Mouse (Mus musculus): Measurements from ENCODE around the gene Fhod1. TPM values are rescaled to one million over a fixed set of nuclear protein-coding genes. Genes with fewer than 3 reads are reported as not detected.

Gene Fhod1
- 26.7 TPM for total RNA-seq (2023)

GRCm38 (mm10) chr8:105347428-105348221 is at the start of gene Fhod1:
Gene Fhod1, minus strand, starts transcription at chr8:105347953.

GRCm38 (mm10) chr8:105373032-105373431 is 25.3 kb upstream of the Fhod1 start, which contains the start of gene Plekhg4:
Gene Plekhg4, plus strand, starts transcription at chr8:105373274.

GRCm38 (mm10) chr8:105348450-105349095 is 820 bp upstream of the Fhod1 start, which contains the start of gene Slc9a5:
Gene Slc9a5, plus strand, starts transcription at chr8:105348843.

GRCm38 (mm10) chr8:105326141-105326672 is 21.5 kb downstream of the Fhod1 start, which contains the start of the genes Lrrc29 and Tmem208:
Gene Lrrc29, minus strand, starts transcription at chr8:105326278.
Gene Tmem208, plus strand, starts transcription at chr8:105326354.

GRCm38 (mm10) chr8:105305211-105306145 is 42.3 kb downstream of the Fhod1 start, which contains the start of gene Elmo3:
Gene Elmo3, plus strand, starts transcription at chr8:105305601.

GRCm38 (mm10) chr8:105297511-105298192 is 50.1 kb downstream of the Fhod1 start, which contains the start of gene E2f4:
Gene E2f4, plus strand, starts transcription at chr8:105297663.

GRCm38 (mm10) chr8:105295895-105296573 is 51.7 kb downstream of the Fhod1 start, which contains the start of gene Exoc3l:
Gene Exoc3l, minus strand, starts transcription at chr8:105296101.

GRCm38 (mm10) chr8:105289805-105290460 is 57.8 kb downstream of the Fhod1 start, which contains the start of gene 4931428F04Rik:
Gene 4931428F04Rik, minus strand, starts transcription at chr8:105289864.

Other genes starting within 250 kb of the Fhod1 start
- gene Ces4a, start 216.2 kb downstream of the Fhod1 start, total RNA-seq (2023) = not detected
- gene Cbfb, start 177.3 kb downstream of the Fhod1 start, total RNA-seq (2023) = 104 TPM
- 20.9 TPM for gene D230025D16Rik, start 122.8 kb downstream of the Fhod1 start, total RNA-seq (2023)
- 4.5 TPM for gene B3gnt9, start 92.8 kb downstream of the Fhod1 start, total RNA-seq (2023)
- 22.6 TPM for gene Tradd, start 83.3 kb downstream of the Fhod1 start, total RNA-seq (2023)
- 10.5 TPM for gene Fbxl8, start 83.3 kb downstream of the Fhod1 start, total RNA-seq (2023)
- 0.73 TPM for gene Hsf4, start 78.2 kb downstream of the Fhod1 start, total RNA-seq (2023)
- gene Nol3, start 71.8 kb downstream of the Fhod1 start, total RNA-seq (2023) = not detected
- gene 4931428F04Rik, start 58.1 kb downstream of the Fhod1 start, total RNA-seq (2023) = 3.2 TPM
- 1.4 TPM for gene Exoc3l, start 51.9 kb downstream of the Fhod1 start, total RNA-seq (2023)
- 87.5 TPM for gene E2f4, start 50.3 kb downstream of the Fhod1 start, total RNA-seq (2023)
- gene Elmo3, start 42.4 kb downstream of the Fhod1 start, total RNA-seq (2023) = 4.2 TPM
- 8.7 TPM for gene Lrrc29, start 21.7 kb downstream of the Fhod1 start, total RNA-seq (2023)
- 30.2 TPM for gene Tmem208, start 21.6 kb downstream of the Fhod1 start, total RNA-seq (2023)
- 1.3 TPM for gene Slc9a5, start 890 bp upstream of the Fhod1 start, total RNA-seq (2023)
- not detected for gene Plekhg4, start 25.3 kb upstream of the Fhod1 start, total RNA-seq (2023)
- gene Kctd19, start 65.5 kb upstream of the Fhod1 start, total RNA-seq (2023) = not detected
- gene Lrrc36, start 65.6 kb upstream of the Fhod1 start, total RNA-seq (2023) = not detected
- 1.3 TPM for gene Tppp3, start 123.6 kb upstream of the Fhod1 start, total RNA-seq (2023)
- 5.8 TPM for gene Zdhhc1, start 148.9 kb upstream of the Fhod1 start, total RNA-seq (2023)
- not detected for gene Hsd11b2, start 170.8 kb upstream of the Fhod1 start, total RNA-seq (2023)
- gene Atp6v0d1, start 218.1 kb upstream of the Fhod1 start, total RNA-seq (2023) = 51.3 TPM